In the genomic region with DNA sequence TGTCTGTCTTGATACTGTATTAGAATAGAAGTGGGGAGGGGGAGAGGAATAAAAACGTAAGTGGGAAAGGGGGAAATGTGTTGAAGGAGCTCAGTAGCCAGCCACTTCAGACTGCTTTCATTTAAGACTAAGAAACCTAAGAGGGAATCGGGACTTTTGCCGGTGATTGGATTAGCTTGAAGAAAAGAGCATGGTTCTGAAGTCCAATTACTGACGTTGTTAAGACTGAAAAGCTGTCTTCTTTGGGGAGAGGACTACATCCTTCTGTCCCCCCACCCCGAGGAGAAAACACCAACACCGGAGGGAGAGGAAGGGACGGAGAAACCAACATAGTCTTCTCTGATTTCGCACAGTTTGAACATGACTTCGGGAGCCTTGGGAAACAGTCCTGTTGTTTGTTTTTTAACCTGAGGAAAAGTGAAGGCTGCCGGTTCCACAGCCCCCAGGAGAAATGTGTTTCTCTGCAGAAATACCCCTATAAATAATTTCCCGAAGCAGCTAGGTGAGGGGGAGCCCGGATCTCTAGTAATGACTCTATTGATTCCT, we compare ENCODE assay signal across 8 mouse cellular contexts. TPM values are rescaled to one million over a fixed set of nuclear protein-coding genes. Genes with fewer than 3 reads are reported as not detected.
DNase-seq lines count a peak whose midpoint lies in the region; ATAC-seq lines count a peak whose summit lies in the region.

No protein-coding gene starts in this region.

- no peak for ATAC-seq in monocyte, adult 5-6 weeks (replicated peaks; ENCODE audit: insufficient number of reproducible peaks, low FRiP score, low TSS enrichment, poor library complexity, severe bottlenecking)

- 4% methylated on average over 12 of the region's 12 CpGs for WGBS in macrophage (ENCODE audit: missing documents)

- peak overlapping the region; percentile 65 for H3K4me3 ChIP-seq in macrophage (ENCODE audit: inconsistent target)

- H3K27ac ChIP-seq in macrophage = peak overlapping the region; percentile 28; the same call in 1 of the 2 replicates

- intact Hi-C loops in heart, postnatal 10 days (cut with DNase I) = loop anchor here (1.0 to 5.0 kb wide), 6 partner anchors 52 to 530 kb away; partner anchors contain the start of genes Cep57, Fam76b and Jrkl

- DNase-seq in adrenal gland, adult (ENCODE audit: inconsistent age in 2 of 2, low spot score in 1 of 2) = peak; percentile 13 to 84
- no peak for DNase-seq in adrenal gland, adult 8-10 months
- peak; percentile 47 for DNase-seq in retina, postnatal 1 day
- DNase-seq in retina, embryonic 14.5 days (ENCODE audit: low spot score) = no peak
- peak; percentile 27 to 47 for DNase-seq in heart, postnatal 10 days
- DNase-seq in ovary, adult 18-20 months (ENCODE audit: low spot score) = no peak

- H3K36me3 ChIP-seq in macrophage (ENCODE audit: inconsistent target) = no peaks in the 10 kb centered on the region

- H3K79me2 ChIP-seq in macrophage (ENCODE audit: inconsistent target) = no peaks in the 10 kb centered on the region; the same call in 1 of the 2 replicates

RNA-seq across cellular contexts. Expression of gene Maml2, which starts 0.6 kb away (rescaled TPM):
- 10 to 100 TPM in 2 of 4 experiments, 1 to 10 TPM in 2; 6.7 to 13.7 (median 9.6) TPM for total RNA-seq in adrenal gland, adult 8-10 months (2022)
- total RNA-seq in heart, postnatal 10 days (2021) = 1 to 10 TPM; 9.1 to 10.0 TPM
- 10 to 100 TPM in 19 of 26 experiments, 1 to 10 TPM in 7; 7.5 to 40.6 (median 10.9) TPM for total RNA-seq in macrophage (2018; cell fraction: chromatin; rRNA removed)
- total RNA-seq in macrophage (2018; cell fraction: cytosol; rRNA removed) = 10 to 100 TPM in 1 of 26 experiments, 1 to 10 TPM in 25; 5.3 to 10.0 (median 7.6) TPM
- 10 to 100 TPM in 22 of 26 experiments, 1 to 10 TPM in 4; 7.9 to 28.3 (median 12.5) TPM for total RNA-seq in macrophage (2018; cell fraction: nucleus; rRNA removed)
- polyA plus RNA-seq in macrophage (2018) = 6.0 to 7.7 TPM (median 6.7 TPM) in 3 replicates
- total RNA-seq in monocyte, adult 5-6 weeks (2017) = 4.7 to 15.4 TPM (median 4.8 TPM) in 3 replicates

RNA-seq across cellular contexts. Expression of gene Ccdc82, which starts 50.4 kb away (rescaled TPM):
- 10 to 100 TPM; 15.8 to 30.0 (median 21.9) TPM for total RNA-seq in adrenal gland, adult 8-10 months (2022)
- total RNA-seq in heart, postnatal 10 days (2021) = 10 to 100 TPM in 1 of 2 experiments, 1 to 10 TPM in 1; 9.9 to 10.1 TPM
- total RNA-seq in macrophage (2018; cell fraction: chromatin; rRNA removed) = 100 to 1,000 TPM in 20 of 26 experiments, 10 to 100 TPM in 6; 84.2 to 241 (median 115) TPM
- total RNA-seq in macrophage (2018; cell fraction: cytosol; rRNA removed) = 10 to 100 TPM; 11.2 to 22.3 (median 16.5) TPM
- 100 to 1,000 TPM in 14 of 26 experiments, 10 to 100 TPM in 12; 52.1 to 214 (median 107) TPM for total RNA-seq in macrophage (2018; cell fraction: nucleus; rRNA removed)
- 13.6 to 16.1 TPM (median 15.1 TPM) in 3 replicates for polyA plus RNA-seq in macrophage (2018)
- total RNA-seq in monocyte, adult 5-6 weeks (2017) = 70.7 to 106 TPM (median 94.0 TPM) in 3 replicates

RNA-seq across cellular contexts. Expression of gene Jrkl, which starts 51.6 kb away (rescaled TPM):
- total RNA-seq in adrenal gland, adult 8-10 months (2022) = 1 to 10 TPM; 7.7 to 9.5 (median 8.0) TPM
- total RNA-seq in heart, postnatal 10 days (2021) = 1 to 10 TPM; 7.7 to 8.9 TPM
- total RNA-seq in macrophage (2018; cell fraction: chromatin; rRNA removed) = 10 to 100 TPM; 11.4 to 51.2 (median 27.1) TPM
- total RNA-seq in macrophage (2018; cell fraction: cytosol; rRNA removed) = 10 to 100 TPM in 1 of 26 experiments, 1 to 10 TPM in 25; 3.5 to 10.3 (median 6.4) TPM
- total RNA-seq in macrophage (2018; cell fraction: nucleus; rRNA removed) = 10 to 100 TPM; 12.6 to 66.4 (median 27.6) TPM
- polyA plus RNA-seq in macrophage (2018) = 8.7 to 9.1 TPM (median 8.7 TPM) in 3 replicates
- total RNA-seq in monocyte, adult 5-6 weeks (2017) = 12.9 to 22.4 TPM (median 21.7 TPM) in 3 replicates

Comparison
In these comparisons a context has a peak if more than half of its experiments do, and no peak if none do; other contexts are left out.
1. DNase-seq: peak in adrenal gland, adult (2 of 2), retina, postnatal 1 day (single experiment) and heart, postnatal 10 days (2 of 2); none in adrenal gland, adult 8-10 months (single experiment), retina, embryonic 14.5 days (single experiment) and ovary, adult 18-20 months (single experiment).